Mouse (Mus musculus) erythroblast, embryonic 14.5 days (primary cell): ENCODE measurements at regions not wholly inside any gene's neighbourhood (a gene's known extent, or its start where the extent isn't known, plus 50 kb on each side); places are given as distances from the start of the nearest gene placed in this dataset.

ENCODE experiments used
- GATA1 ChIP-seq: IDR thresholded peaks from 2 replicates; pipeline ENCODE4 v1.6.1; 2012; ENCODE audit warnings: low read length, inconsistent platforms, mixed read lengths
- TAL1 ChIP-seq: IDR thresholded peaks from 3 replicates; pipeline ENCODE4 v1.6.1; 2012; ENCODE audit warnings: low read length, inconsistent platforms, mixed read lengths

- TF ChIP-seq GATA1 (no peak), TAL1 (no peak)
These were observed 210.1 kb downstream of the Epha4 start for GRCm38 (mm10) chr1:77304770-77305169.
